Mouse (Mus musculus) G1E (cell line): ENCODE results near the gene Zranb3. TPM values are rescaled to one million over a fixed set of nuclear protein-coding genes. Genes with fewer than 3 reads are reported as not detected.
A peak's percentile ranks its signal among the peaks of the same experiment; 100 is the strongest.

ENCODE experiments used
- ATAC-seq: 2 replicates; pipeline ENCODE4 v1.8.0; 2016; ENCODE audit warnings: mild to moderate bottlenecking; ENCODE audit not compliant: insufficient number of reproducible peaks, poor library complexity, low FRiP score, severe bottlenecking; ENCODE audit errors: extremely low read depth
- DNase-seq: peaks from one replicate; pipeline ENCODE4 v3.0.0; 2012; ENCODE audit warnings: low spot score
- H3K27me3 ChIP-seq: 2 replicates; pipeline ENCODE4 v1.6.1; 2012; ENCODE audit warnings: mild to moderate bottlenecking, low read length, inconsistent platforms; ENCODE audit not compliant: insufficient read depth
- H3K36me3 ChIP-seq: replicated peaks from 2 replicates; pipeline ENCODE3; 2012; ENCODE audit warnings: mild to moderate bottlenecking, inconsistent platforms
- H3K4me1 ChIP-seq: 2 replicates; pipeline ENCODE4 v1.6.1; 2012; ENCODE audit warnings: low read depth, low read length, inconsistent platforms, mixed read lengths; ENCODE audit not compliant: insufficient read depth
- H3K4me3 ChIP-seq: 2 replicates; pipeline ENCODE4 v1.5.1; 2012; ENCODE audit warnings: low read depth, mild to moderate bottlenecking, inconsistent platforms, low read length, moderate library complexity, mixed read lengths
- H3K9me3 ChIP-seq: replicated peaks from 2 replicates; pipeline ENCODE4 v1.6.1; 2012; ENCODE audit warnings: inconsistent platforms
- CTCF ChIP-seq: IDR thresholded peaks from 2 replicates; pipeline ENCODE4 v1.5.1; 2012; ENCODE audit warnings: low read depth, low read length, inconsistent platforms, mixed read lengths
- GATA1 ChIP-seq: IDR thresholded peaks from 2 replicates; pipeline ENCODE4 v1.6.1; 2012; ENCODE audit warnings: borderline replicate concordance, low read length, inconsistent platforms, mixed read lengths
- GATA2 ChIP-seq: IDR thresholded peaks from 2 replicates; pipeline ENCODE4 v1.6.1; 2012; ENCODE audit warnings: low read depth, low read length, inconsistent platforms, borderline replicate concordance
- POLR2AphosphoS5 ChIP-seq: IDR thresholded peaks from 2 replicates; pipeline ENCODE4 v1.6.1; 2012; ENCODE audit warnings: low read depth, low read length, inconsistent platforms; ENCODE audit not compliant: insufficient replicate concordance
- TAL1 ChIP-seq: conservative IDR thresholded peaks from 2 replicates; pipeline ENCODE4 v1.6.1; 2012; ENCODE audit warnings: low read depth, low read length, inconsistent platforms, mixed read lengths
- polyA plus RNA-seq: library from polyadenylated mRNA; stranded (reverse); fragments of >175 nt; gene quantifications from 2 replicates; pipeline ENCODE4 v1.2.3, GENCODE M21; 2012
- total RNA-seq, 2 experiments: library from RNA; stranded (forward) in 1 of 2; stranded (reverse) in 1 of 2; fragments of 200-1000 nt in 1 of 2; fragments of >200 nt in 1 of 2; fragmentation: Nextera tagmentation in 1 of 2; gene quantifications; 2 replicates each; pipeline ENCODE4 v1.2.3; 2014 to 2017

Zranb3 gene
- total and polyA plus RNA-seq, 3 experiments, result 1.9 to 29.3 (median 28.1) TPM

DNA sequence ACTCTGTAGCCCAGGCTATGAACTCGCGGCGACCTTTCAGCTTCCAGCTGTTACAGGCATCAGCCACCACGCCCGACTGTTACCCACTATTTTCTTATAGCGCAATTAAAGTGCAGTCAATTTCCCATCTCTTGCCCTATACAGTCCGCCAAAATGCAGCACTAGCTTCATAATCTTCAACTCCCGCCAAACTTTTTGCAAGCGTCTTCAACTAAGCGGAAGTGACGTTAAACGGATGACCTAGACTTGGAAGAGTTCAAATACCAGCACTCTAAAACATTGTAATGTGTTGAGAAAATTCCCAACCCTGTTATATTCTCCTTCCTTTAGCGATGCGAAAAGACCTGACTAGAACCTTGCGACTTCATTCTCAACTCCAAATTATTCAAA lies 601 bp downstream of the Zranb3 start:
- peak; percentile 48 for DNase-seq
- TF ChIP-seq TAL1, result no peak
- no peak for TF ChIP-seq GATA1
- no peak for TF ChIP-seq CTCF
- no peak for TF ChIP-seq GATA2
- no peak for TF ChIP-seq POLR2AphosphoS5
- peaks cover 14% of the 10 kb centered on the region for H3K36me3 ChIP-seq
- peak; percentile 30; the same call in 1 of the 2 replicates for ATAC-seq
- H3K4me3 ChIP-seq, result peak overlapping the region; percentile 86
- peaks cover 41% of the 10 kb centered on the region for H3K4me1 ChIP-seq
- no peaks in the 10 kb centered on the region for H3K27me3 ChIP-seq
- H3K9me3 ChIP-seq, result no peaks in the 10 kb centered on the region

DNA sequence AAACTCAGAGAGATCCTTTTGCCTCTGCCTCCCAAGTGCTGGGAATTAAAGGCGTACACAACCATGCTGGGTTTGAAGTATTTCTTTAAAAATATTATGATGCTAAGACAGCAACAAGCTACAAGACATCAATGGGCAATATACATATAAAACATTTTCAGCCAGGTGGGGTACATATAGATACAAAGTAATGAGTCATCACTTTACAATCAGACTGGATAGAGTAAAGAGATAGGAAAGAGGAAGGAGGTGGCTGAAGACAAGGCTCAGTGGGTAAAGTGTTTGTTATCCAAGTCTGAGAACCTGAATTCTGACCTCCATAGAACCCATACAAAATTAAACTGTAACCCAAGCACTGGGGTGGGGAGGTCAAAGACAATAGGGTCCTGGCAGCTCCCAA lies 4.5 kb downstream of the Zranb3 start:
- Histone ChIP-seq H3K4me1 (peaks cover 18% of the 10 kb centered on the region), H3K4me3 (no peak overlapping the region), H3K9me3 (no peaks in the 10 kb centered on the region), H3K36me3 (peaks cover 12% of the 10 kb centered on the region), H3K27me3 (no peaks in the 10 kb centered on the region)
- DNase-seq (no peak), ATAC-seq (no peak)
- no peak for TF ChIP-seq TAL1
- TF ChIP-seq GATA2, result no peak
- no peak for TF ChIP-seq POLR2AphosphoS5
- no peak for TF ChIP-seq GATA1
- no peak for TF ChIP-seq CTCF

DNA sequence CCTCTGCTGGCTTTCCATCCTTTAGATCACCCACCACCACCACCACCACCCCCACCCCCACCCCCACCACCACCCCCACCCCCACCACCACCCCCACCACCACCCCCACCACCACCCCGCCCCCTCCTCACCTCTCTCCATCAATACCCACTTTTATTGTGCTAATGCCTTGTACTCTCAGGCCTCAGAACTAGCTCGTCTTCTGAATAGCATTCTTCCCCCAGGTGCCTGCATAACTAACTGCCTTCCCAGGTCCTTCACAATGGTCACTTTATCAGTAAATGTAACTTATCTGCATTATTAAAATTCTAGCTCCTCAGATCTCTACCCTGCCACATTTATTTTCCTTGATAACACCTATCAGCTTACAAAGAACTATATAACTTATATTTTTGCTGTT lies 8.2 kb downstream of the Zranb3 start:
- Histone ChIP-seq H3K4me3 (no peak overlapping the region), H3K4me1 (peaks cover 6% of the 10 kb centered on the region; the same call in 1 of the 2 replicates), H3K27me3 (no peaks in the 10 kb centered on the region), H3K36me3 (peaks cover 31% of the 10 kb centered on the region), H3K9me3 (peaks cover 3% of the 10 kb centered on the region)
- DNase-seq (no peak), ATAC-seq (no peak)
- TF ChIP-seq POLR2AphosphoS5, result no peak
- TF ChIP-seq CTCF, result no peak
- TF ChIP-seq GATA2, result no peak
- no peak for TF ChIP-seq TAL1
- TF ChIP-seq GATA1, result no peak

DNA sequence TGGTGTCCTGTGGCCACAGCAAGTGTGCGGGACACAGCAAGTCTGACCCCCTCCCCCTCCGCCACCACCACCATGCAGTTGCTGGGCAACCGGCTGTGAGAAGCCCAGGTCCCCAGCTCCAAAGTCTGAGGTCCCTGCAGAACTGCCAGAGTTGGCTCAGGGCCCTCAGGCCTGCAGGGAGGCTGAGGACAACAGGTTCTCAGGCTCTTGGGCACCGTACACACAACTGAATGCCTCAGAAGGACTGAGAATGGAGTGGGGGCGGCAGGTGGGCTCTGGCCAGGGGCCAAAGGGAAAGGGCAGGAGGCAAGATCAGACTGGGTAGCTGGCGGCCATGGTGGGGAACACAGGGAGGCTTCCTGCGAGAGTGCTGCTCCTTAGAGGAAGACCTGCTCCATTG lies 20.0 kb downstream of the Zranb3 start:
- peaks cover 38% of the 10 kb centered on the region for H3K36me3 ChIP-seq
- H3K9me3 ChIP-seq, result no peaks in the 10 kb centered on the region
- no peak for DNase-seq
- no peaks in the 10 kb centered on the region for H3K27me3 ChIP-seq
- TF ChIP-seq POLR2AphosphoS5, result no peak
- no peak for TF ChIP-seq GATA2
- H3K4me1 ChIP-seq, result peaks cover 2% of the 10 kb centered on the region; the same call in 1 of the 2 replicates
- H3K4me3 ChIP-seq, result no peak overlapping the region
- ATAC-seq, result no peak

DNA sequence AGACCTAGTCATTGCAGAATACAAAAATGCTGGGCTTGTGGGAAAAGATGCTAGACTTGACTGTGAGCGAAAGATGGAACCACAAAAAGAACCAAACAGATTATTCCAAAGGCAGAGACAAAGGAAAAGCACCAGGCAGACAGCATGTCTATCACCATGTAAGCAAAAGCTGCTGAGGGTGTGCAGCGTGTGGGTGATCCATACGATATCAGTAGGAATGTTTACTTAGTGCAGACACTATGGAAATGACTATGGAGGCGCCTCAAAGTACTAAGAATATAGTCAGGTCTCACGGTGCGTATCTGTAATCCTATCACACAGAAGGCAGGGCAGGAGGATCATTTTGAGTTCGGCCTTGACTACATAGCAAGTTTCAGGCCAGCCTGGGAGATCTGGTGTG lies 21.0 kb downstream of the Zranb3 start:
- ATAC-seq (no peak), DNase-seq (no peak)
- TF ChIP-seq POLR2AphosphoS5, result no peak
- TF ChIP-seq CTCF, result no peak
- TF ChIP-seq TAL1, result no peak
- no peak for TF ChIP-seq GATA1
- TF ChIP-seq GATA2, result no peak
- Histone ChIP-seq H3K4me1 (peaks cover 2% of the 10 kb centered on the region; the same call in 1 of the 2 replicates), H3K27me3 (no peaks in the 10 kb centered on the region), H3K36me3 (peaks cover 38% of the 10 kb centered on the region), H3K4me3 (no peak overlapping the region), H3K9me3 (no peaks in the 10 kb centered on the region)

DNA sequence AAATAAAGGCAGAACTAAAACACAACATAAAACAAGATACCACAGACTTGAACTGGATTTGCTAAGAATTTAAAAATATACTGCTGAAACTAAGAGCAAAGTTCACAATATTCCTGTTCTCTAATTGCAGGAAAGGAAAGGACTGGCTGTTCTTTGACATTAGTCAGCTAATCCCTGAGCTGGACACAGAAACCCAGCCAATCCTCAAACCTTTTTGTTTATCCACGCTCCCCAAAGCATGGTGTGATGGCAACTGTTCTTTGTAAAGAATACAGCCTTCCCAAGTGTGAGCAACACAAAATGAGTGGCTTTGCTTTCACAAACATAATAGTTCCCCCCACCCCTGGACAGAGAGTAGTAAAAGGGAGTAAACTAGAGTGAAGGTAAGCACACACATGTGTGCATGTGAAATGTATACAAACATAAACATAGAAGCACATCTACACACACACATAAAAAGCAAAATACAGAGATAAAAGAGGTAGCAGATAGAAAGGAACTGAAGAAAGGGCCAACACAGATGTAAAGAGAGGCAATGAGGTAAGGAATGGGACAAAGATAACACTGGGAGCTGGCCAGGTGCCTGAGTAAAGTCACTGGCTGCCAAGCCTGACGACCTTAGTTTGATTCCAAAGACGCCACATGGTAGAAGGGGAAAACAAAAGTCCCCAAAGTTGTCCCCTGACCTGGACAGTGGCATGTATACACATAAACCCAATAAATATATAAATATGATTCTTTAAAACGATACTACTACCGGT lies 21.7 kb downstream of the Zranb3 start:
- Histone ChIP-seq H3K4me1 (peaks cover 2% of the 10 kb centered on the region; the same call in 1 of the 2 replicates), H3K9me3 (no peaks in the 10 kb centered on the region), H3K36me3 (peaks cover 38% of the 10 kb centered on the region), H3K4me3 (no peak overlapping the region), H3K27me3 (no peaks in the 10 kb centered on the region)
- no peak for ATAC-seq
- DNase-seq, result no peak
- TF ChIP-seq GATA2, result no peak
- no peak for TF ChIP-seq GATA1
- TF ChIP-seq TAL1, result no peak
- TF ChIP-seq POLR2AphosphoS5, result no peak
- TF ChIP-seq CTCF, result no peak

DNA sequence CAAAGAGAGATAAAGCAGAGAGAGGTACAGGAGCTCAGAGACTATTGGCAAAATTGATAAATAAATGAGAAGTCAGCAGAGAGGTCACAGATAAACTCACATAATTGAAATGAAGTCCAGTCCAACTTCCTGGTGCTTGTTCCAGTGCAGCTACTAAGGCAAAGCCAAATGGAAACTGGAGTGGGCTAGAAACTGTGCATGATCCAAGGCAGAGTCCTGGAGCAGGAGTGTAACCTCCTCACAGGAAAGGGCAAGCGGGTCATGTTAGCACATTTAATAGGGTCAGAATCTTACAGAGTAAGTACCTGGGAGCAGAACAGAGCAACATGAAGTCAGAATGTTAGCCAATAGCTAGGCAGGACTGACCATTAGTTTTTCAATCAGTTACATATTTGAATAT lies 24.2 kb downstream of the Zranb3 start:
- ATAC-seq (no peak), DNase-seq (no peak)
- TF ChIP-seq TAL1 (no peak), GATA1 (no peak), CTCF (no peak), GATA2 (no peak), POLR2AphosphoS5 (no peak)
- H3K4me1 ChIP-seq, result peaks cover 2% of the 10 kb centered on the region; the same call in 1 of the 2 replicates
- H3K9me3 ChIP-seq, result no peaks in the 10 kb centered on the region
- H3K36me3 ChIP-seq, result peaks cover 38% of the 10 kb centered on the region
- no peaks in the 10 kb centered on the region for H3K27me3 ChIP-seq
- no peak overlapping the region for H3K4me3 ChIP-seq
